Comparison of ENCODE assay signal across 16 mouse cellular contexts in the genomic region with DNA sequence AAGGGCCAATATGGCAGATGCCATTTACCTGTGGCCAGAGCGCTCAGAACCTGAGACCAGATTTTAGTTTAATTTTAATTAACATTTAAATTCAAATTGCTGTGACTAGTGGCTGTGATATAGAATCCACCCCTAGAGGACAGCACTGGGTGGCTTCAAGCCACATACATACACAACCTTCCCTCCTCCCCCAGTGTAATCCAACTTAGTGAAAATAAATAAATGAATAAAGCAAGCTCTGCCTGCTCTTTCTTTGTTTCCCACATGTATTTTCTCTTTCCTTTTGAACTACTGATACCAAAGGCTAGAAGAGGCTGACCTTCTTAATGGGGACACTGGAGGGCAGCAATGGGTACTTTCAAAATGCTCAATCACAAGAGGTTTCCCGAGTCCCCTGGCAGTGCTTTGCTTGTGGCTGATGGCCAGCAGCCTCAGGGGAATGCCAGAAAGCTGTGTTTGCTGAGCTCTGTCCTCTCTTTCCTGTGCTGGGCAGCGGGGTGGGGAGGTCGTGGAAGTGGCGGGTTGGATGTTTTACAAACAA. TPM values are rescaled to one million over a fixed set of nuclear protein-coding genes. Genes with fewer than 3 reads are reported as not detected.
A peak's percentile ranks its signal among the peaks of the same experiment; 100 is the strongest.
DNase-seq lines count a peak whose midpoint lies in the region; ATAC-seq and TF ChIP-seq lines count a peak whose summit lies in the region.
"Not testable (repeated sequence)": the region's sequence is repeated elsewhere in the genome, so short reads cannot be mapped to it uniquely, and the experiment has no call there.
"Had no signal": no experiment of that assay in that cellular context is flagged by ENCODE, and none has a peak within 500 bp of the region (broad histone marks: within the 10 kb centered on the region; RNA-seq: fewer than 3 reads in every experiment).

No protein-coding gene starts in this region.

- 13% methylated on average over 1 of the region's 5 CpGs for WGBS in lung, embryonic 14.5 days
- 0% methylated on average over 1 of the region's 5 CpGs for WGBS in lung, embryonic 16.5 days

- not testable (repeated sequence) for H3K4me1 ChIP-seq in lung, embryonic 14.5 days (ENCODE audit: insufficient read depth); lung, embryonic 16.5 days (replicated peaks; ENCODE audit: control insufficient read depth, insufficient read depth, low read length)

- H3K4me3 ChIP-seq in lung, embryonic 14.5 days (ENCODE audit: low read depth, low read length); lung, embryonic 16.5 days (ENCODE audit: low read length): not testable (repeated sequence)

- not testable (repeated sequence) for H3K9ac ChIP-seq in lung, embryonic 14.5 days; lung, embryonic 16.5 days (ENCODE audit: low read length)

- H3K9me3 ChIP-seq in lung, embryonic 14.5 days (ENCODE audit: low read depth, low read length); lung, embryonic 16.5 days (ENCODE audit: control insufficient read depth, low read length): not testable (repeated sequence)

- not testable (repeated sequence) for H3K4me2 ChIP-seq in lung, embryonic 14.5 days; lung, embryonic 16.5 days (ENCODE audit: low read depth, low read length)

- peak; percentile 53; the same call in 1 of the 2 replicates for ATAC-seq in lung, embryonic 14.5 days (ENCODE audit: insufficient read depth)
- ATAC-seq in lung, embryonic 16.5 days (ENCODE audit: low read depth) = peak; percentile 80

- peak; percentile 18 for DNase-seq in cerebellum, adult 11 months
- DNase-seq in cerebellum, adult 9-10 months = peak; percentile 57
- DNase-seq in gastrocnemius, adult 8-10 months (ENCODE audit: low spot score in 2 of 2) = peak; percentile 5 to 7
- DNase-seq in kidney, adult 11 months = peak; percentile 81
- DNase-seq in kidney, adult 9 months = peak; percentile 75
- DNase-seq in layer of hippocampus, adult 8-10 months (ENCODE audit: low spot score in 2 of 2) = peak; percentile 41 to 48
- DNase-seq in lung, embryonic 14.5 days = not testable (repeated sequence)

- not testable (repeated sequence) for H3K27ac ChIP-seq in lung, embryonic 14.5 days (ENCODE audit: low read depth); lung, embryonic 16.5 days (ENCODE audit: low read length)

- TF ChIP-seq CTCF in lung, embryonic 14.5 days (IDR thresholded peaks at IDR 0.05; ENCODE audit: low read depth) = not testable (repeated sequence)

- H3K27me3 ChIP-seq in lung, embryonic 14.5 days (ENCODE audit: insufficient read depth, low read length); lung, embryonic 16.5 days (ENCODE audit: control insufficient read depth, insufficient read depth, low read depth, low read length): not testable (repeated sequence)

- H3K36me3 ChIP-seq in lung, embryonic 14.5 days (ENCODE audit: insufficient read depth); lung, embryonic 16.5 days (ENCODE audit: control insufficient read depth, insufficient read depth, low read length): not testable (repeated sequence)

RNA-seq across cellular contexts. Expression of gene Gm21119, which starts 21.9 kb away (rescaled TPM):
- total RNA-seq in gastrocnemius, adult 8-10 months (2022) = under 1 TPM in 3 of 4 experiments, not detected in 1; 0.22 to 0.56 (median 0.41) TPM
- 1 to 10 TPM in 3 of 4 experiments, under 1 TPM in 1; 1.00 to 2.2 (median 1.8) TPM for total RNA-seq in layer of hippocampus, adult 8-10 months (2022)
- polyA plus RNA-seq in lung, embryonic 14.5 days (2014; fragmentation: Nextera tagmentation; extraction: Ambion mirVana) = 0.24 and 0.80 TPM in 2 replicates
- polyA plus RNA-seq in lung, embryonic 16.5 days (2015; fragmentation: Nextera tagmentation; extraction: Ambion mirVana) = 0.15 TPM in 1 of 2 replicates, not detected in the other
- total RNA-seq: CH12.LX had no signal
- polyA plus RNA-seq: activated CD4-positive, CD25-positive, alpha-beta regulatory T cell, adult 4 months; CD4-positive, CD25-positive, alpha-beta regulatory T cell, adult 4 months; embryonic facial prominence, embryonic 14.5 days; forebrain, embryonic 11.5 days; forebrain, embryonic 15.5 days; forebrain, postnatal 0 days; G1E had no signal
